Mouse (Mus musculus): ENCODE measurements around the gene Maff. TPM values are rescaled to one million over a fixed set of nuclear protein-coding genes. Genes with fewer than 3 reads are reported as not detected.
A peak's percentile ranks its signal among the peaks of the same experiment; 100 is the strongest.

Gene Maff
- polyA plus RNA-seq, 1 experiment: 0.55 TPM

GRCm38 (mm10) chr15:79394842-79395241 is 48.4 kb downstream of the Maff start:
- no peaks in the 10 kb centered on the region for H3K9me3 ChIP-seq (ENCODE audit: control insufficient read depth, low read length)
- peaks cover 16% of the 10 kb centered on the region for H3K4me1 ChIP-seq (ENCODE audit: control insufficient read depth)
- TF ChIP-seq TAL1 (IDR thresholded peaks at IDR 0.05; ENCODE audit: low read length) (no peak), GATA1 (IDR thresholded peaks at IDR 0.05; ENCODE audit: low read length) (no peak)
- H3K27me3 ChIP-seq (ENCODE audit: control insufficient read depth): no peaks in the 10 kb centered on the region
- H3K36me3 ChIP-seq (ENCODE audit: control insufficient read depth): no peaks in the 10 kb centered on the region
- no peak overlapping the region for H3K4me3 ChIP-seq (replicated peaks)

- H3K4me1 ChIP-seq (ENCODE audit: control insufficient read depth): peaks cover 15% of the 10 kb centered on the region
- no peaks in the 10 kb centered on the region for H3K27me3 ChIP-seq (ENCODE audit: control insufficient read depth)
- H3K36me3 ChIP-seq (ENCODE audit: control insufficient read depth): no peaks in the 10 kb centered on the region
- no peak overlapping the region for H3K4me3 ChIP-seq (replicated peaks)
- H3K9me3 ChIP-seq (ENCODE audit: control insufficient read depth, low read length): no peaks in the 10 kb centered on the region
- TF ChIP-seq GATA1 (IDR thresholded peaks at IDR 0.05; ENCODE audit: low read length) (no peak), TAL1 (IDR thresholded peaks at IDR 0.05; ENCODE audit: low read length) (no peak)
Observed at GRCm38 (mm10) chr15:79395281-79395680, 48.9 kb downstream of the Maff start.

- TF ChIP-seq GATA1 (IDR thresholded peaks at IDR 0.05; ENCODE audit: low read length): no peak
- peak overlapping the region; percentile 2 for H3K4me3 ChIP-seq (replicated peaks)
- H3K9me3 ChIP-seq (ENCODE audit: control insufficient read depth, low read length): no peaks in the 10 kb centered on the region
- peaks cover 12% of the 10 kb centered on the region for H3K4me1 ChIP-seq (ENCODE audit: control insufficient read depth)
- H3K27me3 ChIP-seq (ENCODE audit: control insufficient read depth): no peaks in the 10 kb centered on the region
- H3K36me3 ChIP-seq (ENCODE audit: control insufficient read depth): no peaks in the 10 kb centered on the region
Observed at GRCm38 (mm10) chr15:79396736-79397135, 50.3 kb downstream of the Maff start.

- peaks cover 33% of the 10 kb centered on the region for H3K4me1 ChIP-seq (ENCODE audit: control insufficient read depth)
- H3K4me3 ChIP-seq (replicated peaks): no peak overlapping the region
- no peaks in the 10 kb centered on the region for H3K36me3 ChIP-seq (ENCODE audit: control insufficient read depth)
- H3K27me3 ChIP-seq (ENCODE audit: control insufficient read depth): peaks cover 10% of the 10 kb centered on the region
- H3K9me3 ChIP-seq (ENCODE audit: control insufficient read depth, low read length): no peaks in the 10 kb centered on the region
- no peak for TF ChIP-seq TAL1 (IDR thresholded peaks at IDR 0.05; ENCODE audit: low read length)
Observed at GRCm38 (mm10) chr15:79399231-79400052, 53.0 kb downstream of the Maff start.

GRCm38 (mm10) chr15:79400134-79400974 is 53.9 kb downstream of the Maff start:
- TF ChIP-seq TAL1 (IDR thresholded peaks at IDR 0.05; ENCODE audit: low read length): no peak
- no peak for TF ChIP-seq GATA1 (IDR thresholded peaks at IDR 0.05; ENCODE audit: low read length)
- Histone ChIP-seq H3K9me3 (ENCODE audit: control insufficient read depth, low read length) (no peaks in the 10 kb centered on the region), H3K27me3 (ENCODE audit: control insufficient read depth) (peaks cover 16% of the 10 kb centered on the region), H3K4me1 (ENCODE audit: control insufficient read depth) (peaks cover 28% of the 10 kb centered on the region), H3K4me3 (replicated peaks) (no peak overlapping the region), H3K36me3 (ENCODE audit: control insufficient read depth) (no peaks in the 10 kb centered on the region)

DNA sequence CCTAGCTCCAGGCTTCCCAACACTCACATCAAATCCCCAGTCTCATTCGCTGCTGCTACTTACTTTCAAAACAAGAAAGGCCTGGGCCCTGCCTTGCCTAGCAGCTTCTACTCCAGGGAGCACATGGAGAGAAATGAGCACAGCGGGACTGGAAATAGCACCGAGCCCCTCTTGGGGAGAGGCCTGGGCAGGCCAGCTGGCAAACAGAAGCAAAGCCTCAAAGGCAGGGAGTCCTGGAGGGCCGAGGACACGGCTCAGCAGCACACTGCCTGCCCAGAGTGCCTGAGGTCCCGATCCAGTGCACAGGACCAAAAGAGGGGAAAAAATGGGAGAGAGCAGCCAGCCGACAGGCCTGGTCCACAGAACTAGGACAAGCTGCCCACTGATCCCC is 54.5 kb downstream of the Maff start:
- TF ChIP-seq TAL1 (IDR thresholded peaks at IDR 0.05; ENCODE audit: low read length): no peak
- TF ChIP-seq GATA1 (IDR thresholded peaks at IDR 0.05; ENCODE audit: low read length): no peak
- H3K36me3 ChIP-seq (ENCODE audit: control insufficient read depth): no peaks in the 10 kb centered on the region
- H3K4me1 ChIP-seq (ENCODE audit: control insufficient read depth): peaks cover 27% of the 10 kb centered on the region
- H3K27me3 ChIP-seq (ENCODE audit: control insufficient read depth): peaks cover 16% of the 10 kb centered on the region
- H3K9me3 ChIP-seq (ENCODE audit: control insufficient read depth, low read length): no peaks in the 10 kb centered on the region
- no peak overlapping the region for H3K4me3 ChIP-seq (replicated peaks)

- Histone ChIP-seq H3K4me3 (replicated peaks) (peak overlapping the region; percentile 62), H3K36me3 (ENCODE audit: control insufficient read depth) (no peaks in the 10 kb centered on the region), H3K27me3 (ENCODE audit: control insufficient read depth) (peaks cover 16% of the 10 kb centered on the region), H3K9me3 (ENCODE audit: control insufficient read depth, low read length) (no peaks in the 10 kb centered on the region), H3K4me1 (ENCODE audit: control insufficient read depth) (peaks cover 22% of the 10 kb centered on the region)
- TF ChIP-seq GATA1 (IDR thresholded peaks at IDR 0.05; ENCODE audit: low read length) (no peak), TAL1 (IDR thresholded peaks at IDR 0.05; ENCODE audit: low read length) (no peak)
Observed at GRCm38 (mm10) chr15:79402176-79402575, 55.8 kb downstream of the Maff start.

DNA sequence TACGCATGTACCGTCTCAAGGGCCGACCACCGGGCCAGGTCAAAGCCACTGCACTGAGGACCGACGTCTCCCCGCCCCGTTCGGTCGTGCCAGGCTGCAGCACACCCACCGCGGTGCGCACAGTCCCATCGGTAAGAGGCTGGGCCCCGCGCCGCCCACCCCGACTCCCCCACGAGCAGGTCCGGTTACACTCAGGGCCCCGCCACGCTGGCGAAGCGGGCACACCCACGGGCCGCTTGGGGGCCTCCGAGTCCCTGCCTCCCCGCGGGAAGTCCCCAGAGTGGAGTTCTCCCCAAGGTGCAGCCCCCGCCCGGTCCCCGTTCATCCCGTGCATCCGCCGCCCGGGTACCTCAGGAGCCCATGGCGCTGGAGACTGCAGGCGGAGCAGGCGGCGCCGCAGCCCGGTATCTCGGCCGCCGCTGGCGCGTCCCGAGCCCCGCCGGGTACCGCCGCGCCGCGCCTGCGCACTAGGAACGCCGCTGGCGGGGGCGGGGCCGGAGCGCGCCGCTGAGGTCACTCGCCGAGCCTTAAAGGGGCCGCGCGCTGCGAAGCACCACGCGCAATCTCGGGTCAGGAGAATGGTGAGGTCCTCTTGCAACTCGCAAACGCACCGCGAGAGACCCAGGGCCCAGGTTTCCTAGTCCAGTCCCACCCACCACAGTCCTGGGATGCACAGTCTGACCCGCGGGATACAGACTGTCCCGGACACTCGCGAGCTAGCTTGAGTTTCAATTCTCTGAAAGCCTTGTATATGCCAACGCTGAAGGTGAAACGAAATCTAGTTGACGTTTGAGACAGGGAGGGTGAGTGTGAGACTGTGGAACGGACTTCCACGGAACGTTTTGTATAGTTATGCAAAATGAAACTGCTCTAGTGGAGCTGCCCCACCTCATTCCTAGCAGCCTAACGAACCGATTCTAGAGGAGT is 56.7 kb downstream of the Maff start, which contains the start of gene Tmem184b:
Tmem184b (minus strand) TSS at position 734 of the 927 bp plus-strand sequence.
- H3K36me3 ChIP-seq (ENCODE audit: control insufficient read depth): no peaks in the 10 kb centered on the region
- no peaks in the 10 kb centered on the region for H3K9me3 ChIP-seq (ENCODE audit: control insufficient read depth, low read length)
- H3K4me1 ChIP-seq (ENCODE audit: control insufficient read depth): peaks cover 22% of the 10 kb centered on the region
- peaks cover 16% of the 10 kb centered on the region for H3K27me3 ChIP-seq (ENCODE audit: control insufficient read depth)
- no peak for TF ChIP-seq TAL1 (IDR thresholded peaks at IDR 0.05; ENCODE audit: low read length)
- TF ChIP-seq GATA1 (IDR thresholded peaks at IDR 0.05; ENCODE audit: low read length): no peak
- H3K4me3 ChIP-seq (replicated peaks): peak within 1 kb of the TSS; percentile 62
